Mouse (Mus musculus) forebrain, embryonic 14.5 days (tissue): ENCODE data around the gene Ccdc51. TPM values are rescaled to one million over a fixed set of nuclear protein-coding genes. Genes with fewer than 3 reads are reported as not detected.

ENCODE experiments used
- ATAC-seq: fragments of 200-750 bp; cut with Nextera tagmentation; 2 replicates; pipeline ENCODE4 v1.8.0; 2017; ENCODE audit warnings: mild to moderate bottlenecking, moderate library complexity
- DNase-seq: peaks from one replicate; pipeline ENCODE4 v3.0.0-alpha.2; 2015; ENCODE audit warnings: low spot score
- H3K27ac ChIP-seq: fragments of 300-500 bp; sonication (generic); 2 replicates; pipeline ENCODE4 v1.5.1; 2014; ENCODE audit warnings: low read depth, mild to moderate bottlenecking, control low read depth, low read length, moderate library complexity
- H3K27me3 ChIP-seq: fragments of 300-500 bp; sonication (generic); replicated peaks from 2 replicates; pipeline ENCODE4 v1.6.1; 2014; ENCODE audit warnings: low read length, control low read depth, mixed read lengths; ENCODE audit not compliant: control insufficient read depth, insufficient read depth
- H3K36me3 ChIP-seq: fragments of 300-500 bp; sonication (generic); 2 replicates; pipeline ENCODE4 v1.6.1; 2014; ENCODE audit warnings: low read length, control low read depth; ENCODE audit not compliant: control insufficient read depth, insufficient read depth
- H3K4me1 ChIP-seq: fragments of 300-500 bp; sonication (generic); 2 replicates; pipeline ENCODE4 v1.6.1; 2014; ENCODE audit warnings: antibody characterized with exemption, low read length, control low read depth; ENCODE audit not compliant: control insufficient read depth, insufficient read depth
- H3K4me2 ChIP-seq: fragments of 300-500 bp; sonication (generic); 2 replicates; pipeline ENCODE4 v1.6.1; 2014; ENCODE audit warnings: mild to moderate bottlenecking, control low read depth, low read length
- H3K4me3 ChIP-seq: fragments of 300-500 bp; sonication (generic); 2 replicates; pipeline ENCODE4 v1.5.1; 2014; ENCODE audit warnings: low read depth, low read length, control low read depth
- H3K9ac ChIP-seq: fragments of 300-500 bp; sonication (generic); 2 replicates; pipeline ENCODE4 v1.6.1; 2014; ENCODE audit warnings: mild to moderate bottlenecking, low read length, control low read depth, moderate library complexity
- H3K9me3 ChIP-seq: fragments of 300-500 bp; sonication (generic); replicated peaks from 2 replicates; pipeline ENCODE4 v1.6.1; 2016; ENCODE audit warnings: low read length, control low read depth, mixed read lengths; ENCODE audit not compliant: control insufficient read depth
- WGBS: fragments of 180-500 bp; shearing (Covaris S2); extraction: QIAGEN DNeasy Blood & Tissue Kit; methylation state at CpG from one replicate; pipeline ENCODE4 v1.1.7; 2014; 5-methylcytosine and 5-hydroxymethylcytosine counted together
- polyA plus RNA-seq: library from polyadenylated mRNA; unstranded; fragments of >200 nt; fragmentation: Nextera tagmentation; extraction: Ambion mirVana; gene quantifications from 2 replicates; pipeline ENCODE4 v1.2.1, GENCODE M21; 2014

Gene Ccdc51
- polyA plus RNA-seq, 1 experiment from 2014 or later: 21.2 TPM

GRCm38 (mm10) chr9:109097291-109097690 lies 15.0 kb downstream of the Ccdc51 start:
- peaks cover 34% of the 10 kb centered on the region for H3K4me1 ChIP-seq
- H3K36me3 ChIP-seq: peaks cover 37% of the 10 kb centered on the region
- peak overlapping the region; percentile 99 for H3K9ac ChIP-seq
- DNase-seq (peak; percentile 21), ATAC-seq (no peak)
- H3K4me2 ChIP-seq: peak overlapping the region; percentile 74
- H3K9me3 ChIP-seq: no peaks in the 10 kb centered on the region
- peak overlapping the region; percentile 75 for H3K4me3 ChIP-seq
- H3K27ac ChIP-seq: peak overlapping the region; percentile 100
- WGBS: 10% methylated on average over 6 of the region's 6 CpGs
- no peaks in the 10 kb centered on the region for H3K27me3 ChIP-seq

DNA sequence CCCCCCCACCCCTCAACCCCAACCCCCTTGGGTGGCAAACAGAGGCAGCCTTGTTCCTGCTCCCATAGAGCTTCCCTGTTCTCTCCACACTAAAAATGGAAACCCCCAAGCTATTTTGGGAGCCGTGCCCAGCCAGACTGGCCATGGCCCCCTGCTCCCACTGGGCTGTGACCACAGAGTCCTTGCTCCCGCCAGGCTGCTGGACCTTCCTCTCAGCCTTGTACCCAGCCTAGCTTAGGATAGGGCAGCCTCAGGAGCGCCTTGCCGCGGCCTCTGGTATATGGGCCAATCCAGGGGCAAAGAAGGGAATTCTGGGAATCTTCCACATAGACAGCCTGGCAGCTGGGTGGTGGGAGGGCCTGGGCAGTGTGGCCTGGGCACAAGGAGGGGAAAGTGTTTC lies 15.5 kb downstream of the Ccdc51 start:
- Histone ChIP-seq H3K36me3 (peaks cover 40% of the 10 kb centered on the region), H3K27ac (peak overlapping the region; percentile 100), H3K9ac (peak overlapping the region; percentile 99), H3K9me3 (no peaks in the 10 kb centered on the region), H3K27me3 (no peaks in the 10 kb centered on the region), H3K4me2 (peak overlapping the region; percentile 74), H3K4me3 (peak overlapping the region; percentile 75), H3K4me1 (peaks cover 34% of the 10 kb centered on the region)
- peak; percentile 41 for DNase-seq
- ATAC-seq: no peak
- WGBS: 37% methylated on average over 5 of the region's 5 CpGs

DNA sequence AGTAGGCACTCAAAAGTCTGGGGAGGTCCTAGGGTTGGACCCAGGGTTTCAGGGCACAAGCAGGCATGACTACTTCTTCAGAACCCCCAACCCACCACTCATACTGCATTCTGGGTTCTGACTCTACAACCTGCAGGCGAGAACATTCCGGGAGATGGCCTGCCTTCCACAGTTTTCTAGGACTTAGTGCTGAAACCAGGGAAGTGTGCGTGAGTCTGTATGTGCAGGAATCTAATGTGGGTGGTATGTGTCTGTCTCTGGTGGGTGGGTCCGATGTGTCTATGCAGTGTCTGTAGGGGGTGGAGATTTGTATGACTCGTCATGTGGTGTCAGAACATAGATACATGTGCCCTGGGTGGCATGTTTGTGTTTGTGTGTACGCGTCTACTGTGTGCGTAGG lies 16.1 kb downstream of the Ccdc51 start:
- peak overlapping the region; percentile 99 for H3K9ac ChIP-seq
- H3K9me3 ChIP-seq: no peaks in the 10 kb centered on the region
- peak overlapping the region; percentile 75; the same call in 1 of the 2 replicates for H3K4me3 ChIP-seq
- WGBS: 84% methylated on average over 8 of the region's 8 CpGs
- peak overlapping the region; percentile 74 for H3K4me2 ChIP-seq
- DNase-seq: no peak
- peaks cover 43% of the 10 kb centered on the region for H3K36me3 ChIP-seq
- H3K27me3 ChIP-seq: no peaks in the 10 kb centered on the region
- peaks cover 34% of the 10 kb centered on the region for H3K4me1 ChIP-seq
- H3K27ac ChIP-seq: peak overlapping the region; percentile 100
- no peak for ATAC-seq

DNA sequence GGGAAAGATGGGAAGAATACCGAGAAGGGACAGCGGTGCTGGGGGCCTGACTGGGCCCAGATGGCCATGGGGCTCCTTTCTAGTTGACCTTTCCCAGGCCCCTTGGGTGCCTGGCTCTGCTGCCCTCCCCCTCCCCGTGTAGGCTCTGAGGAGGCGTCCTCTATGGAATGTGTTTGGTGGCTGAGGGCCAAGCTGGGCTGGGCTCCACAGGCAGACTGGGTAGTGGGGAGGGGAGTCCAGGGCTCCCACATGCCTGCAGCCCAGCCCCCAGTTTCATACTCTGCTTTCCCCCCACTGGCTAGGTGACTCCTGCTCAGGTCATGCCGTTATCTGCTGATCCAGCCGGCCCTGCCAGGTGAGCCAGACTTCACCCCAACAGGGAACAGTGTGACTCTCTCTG lies 16.7 kb downstream of the Ccdc51 start:
- peaks cover 31% of the 10 kb centered on the region for H3K4me1 ChIP-seq
- H3K27ac ChIP-seq: peak overlapping the region; percentile 100; the same call in 1 of the 2 replicates
- H3K9ac ChIP-seq: peak overlapping the region; percentile 99; the same call in 1 of the 2 replicates

DNA sequence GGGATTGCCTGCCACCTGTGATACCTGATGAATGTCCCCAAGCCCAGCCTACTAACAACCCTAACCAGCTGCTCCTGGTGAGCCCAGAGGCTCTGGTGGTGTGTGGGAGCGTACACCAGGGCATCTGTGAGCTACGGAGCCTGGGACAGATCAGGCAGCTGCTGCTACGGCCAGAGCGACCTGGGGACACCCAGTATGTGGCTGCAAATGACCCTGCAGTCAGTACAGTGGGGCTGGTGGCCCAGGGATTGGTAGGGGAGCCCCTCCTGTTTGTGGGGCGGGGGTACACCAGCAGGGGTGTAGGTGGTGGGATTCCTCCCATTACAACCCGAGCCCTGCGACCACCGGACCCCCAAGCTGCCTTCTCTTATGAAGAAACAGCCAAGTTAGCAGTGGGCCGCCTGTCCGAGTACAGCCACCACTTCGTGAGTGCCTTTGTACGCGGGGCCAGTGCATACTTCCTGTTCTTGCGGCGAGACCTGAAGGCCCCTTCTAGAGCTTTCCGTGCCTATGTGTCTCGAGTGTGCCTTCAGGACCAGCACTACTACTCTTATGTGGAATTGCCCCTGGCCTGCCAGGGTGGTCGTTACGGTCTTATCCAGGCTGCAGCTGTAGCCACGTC lies 18.1 kb downstream of the Ccdc51 start:
- H3K36me3 ChIP-seq: peaks cover 63% of the 10 kb centered on the region
- peaks cover 23% of the 10 kb centered on the region for H3K4me1 ChIP-seq

More for the DNA sequence above, 16.7 kb downstream of the Ccdc51 start:
- Histone ChIP-seq H3K9me3 (no peaks in the 10 kb centered on the region), H3K36me3 (peaks cover 48% of the 10 kb centered on the region), H3K27me3 (no peaks in the 10 kb centered on the region), H3K4me3 (peak overlapping the region; percentile 75; the same call in 1 of the 2 replicates), H3K4me2 (peak overlapping the region; percentile 74)
- WGBS: 55% methylated on average over 6 of the region's 6 CpGs
- ATAC-seq (no peak), DNase-seq (peak; percentile 65)

DNA sequence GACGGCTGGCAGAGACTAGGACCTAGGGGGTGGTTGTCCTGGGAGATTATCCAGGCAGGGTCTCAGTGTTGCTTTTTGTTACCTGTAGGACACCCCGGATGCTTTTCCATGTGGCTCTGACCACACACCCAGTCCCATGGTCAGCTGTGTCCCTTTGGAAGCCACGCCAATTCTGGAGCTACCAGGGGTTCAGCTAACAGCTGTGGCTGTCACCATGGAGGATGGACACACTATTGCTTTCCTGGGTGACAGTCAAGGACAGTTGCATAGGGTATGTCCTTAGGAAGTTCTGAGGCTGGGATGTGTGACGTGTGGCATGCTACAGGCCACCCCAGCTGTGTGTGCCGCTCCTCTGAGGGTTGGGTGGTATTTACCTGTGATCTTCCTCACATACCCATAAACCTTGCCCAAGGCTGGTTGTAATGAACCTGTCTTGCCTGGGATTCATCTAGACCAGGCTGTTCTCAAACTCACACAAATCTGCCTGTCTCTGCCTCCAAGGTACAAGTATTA lies 19.7 kb downstream of the Ccdc51 start:
- H3K36me3 ChIP-seq: peaks cover 78% of the 10 kb centered on the region
- no peak overlapping the region for H3K4me3 ChIP-seq
- peaks cover 22% of the 10 kb centered on the region for H3K4me1 ChIP-seq
- DNase-seq (no peak), ATAC-seq (no peak)
- H3K4me2 ChIP-seq: no peak overlapping the region
- H3K9ac ChIP-seq: no peak overlapping the region
- H3K27ac ChIP-seq: no peak overlapping the region
- H3K9me3 ChIP-seq: no peaks in the 10 kb centered on the region
- no peaks in the 10 kb centered on the region for H3K27me3 ChIP-seq
- WGBS: 91% methylated on average over 5 of the region's 5 CpGs

More for the DNA sequence above, 18.1 kb downstream of the Ccdc51 start:
- 94% methylated on average over 18 of the region's 20 CpGs for WGBS
- Histone ChIP-seq H3K4me2 (no peak overlapping the region), H3K9me3 (no peaks in the 10 kb centered on the region), H3K4me3 (no peak overlapping the region), H3K27me3 (no peaks in the 10 kb centered on the region), H3K27ac (no peak overlapping the region), H3K9ac (no peak overlapping the region)
- DNase-seq (no peak), ATAC-seq (no peak)

DNA sequence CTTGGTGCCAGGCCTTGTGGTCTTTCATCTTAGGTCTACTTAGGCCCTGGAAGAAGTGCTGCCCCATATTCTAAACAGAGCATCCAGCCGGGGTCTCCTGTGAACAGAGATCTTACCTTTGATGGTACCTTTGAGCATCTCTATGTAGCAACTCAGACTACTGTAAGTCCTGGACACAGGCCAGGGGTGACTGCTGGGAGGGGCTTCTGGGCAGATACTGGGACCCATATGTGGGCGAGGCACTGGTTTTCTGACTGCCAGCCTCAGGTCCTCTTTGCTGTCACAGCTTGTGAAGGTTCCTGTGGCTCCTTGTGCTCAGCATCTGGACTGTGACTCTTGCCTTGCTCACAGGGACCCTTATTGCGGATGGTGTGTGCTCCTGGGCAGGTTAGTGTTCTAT lies 20.2 kb downstream of the Ccdc51 start:
- Histone ChIP-seq H3K36me3 (peaks cover 83% of the 10 kb centered on the region), H3K27ac (no peak overlapping the region), H3K27me3 (no peaks in the 10 kb centered on the region), H3K4me2 (no peak overlapping the region), H3K4me3 (no peak overlapping the region), H3K4me1 (peaks cover 17% of the 10 kb centered on the region), H3K9me3 (no peaks in the 10 kb centered on the region), H3K9ac (no peak overlapping the region)
- DNase-seq (no peak), ATAC-seq (no peak)
- WGBS: 94% methylated on average over 3 of the region's 3 CpGs

- H3K27ac ChIP-seq: no peak overlapping the region
- ATAC-seq: no peak
- no peak overlapping the region for H3K9ac ChIP-seq
- H3K27me3 ChIP-seq: no peaks in the 10 kb centered on the region
- no peak overlapping the region for H3K4me3 ChIP-seq
- H3K4me2 ChIP-seq: no peak overlapping the region
- H3K4me1 ChIP-seq: peaks cover 10% of the 10 kb centered on the region
- DNase-seq: no peak
- 78% methylated on average over 7 of the region's 7 CpGs for WGBS
- H3K9me3 ChIP-seq: no peaks in the 10 kb centered on the region
- peaks cover 90% of the 10 kb centered on the region for H3K36me3 ChIP-seq
Measured at GRCm38 (mm10) chr9:109103250-109103649, 21.0 kb downstream of the Ccdc51 start.

DNA sequence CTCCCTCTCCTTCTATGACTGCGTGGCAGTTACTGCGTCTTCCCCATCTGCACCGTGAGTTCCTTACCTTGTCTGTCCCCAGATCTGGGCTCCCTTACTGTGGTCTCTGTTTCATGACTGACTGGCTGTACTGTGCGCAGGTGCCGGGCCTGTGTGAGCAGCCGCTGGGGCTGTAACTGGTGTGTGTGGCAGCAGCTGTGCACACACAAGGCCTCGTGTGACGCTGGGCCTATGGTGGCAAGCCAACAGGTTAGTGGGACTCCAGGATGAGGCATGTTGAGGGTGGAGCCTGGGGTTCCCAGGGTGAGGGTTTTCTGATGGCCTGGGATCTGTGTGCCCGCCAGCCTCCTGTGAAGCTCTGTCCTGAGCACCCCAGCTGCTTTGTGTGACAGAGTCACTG lies 21.8 kb downstream of the Ccdc51 start:
- H3K27me3 ChIP-seq: no peaks in the 10 kb centered on the region
- DNase-seq (no peak), ATAC-seq (no peak)
- no peak overlapping the region for H3K27ac ChIP-seq
- no peak overlapping the region for H3K9ac ChIP-seq
- H3K4me1 ChIP-seq: peaks cover 1% of the 10 kb centered on the region; the same call in 1 of the 2 replicates
- no peak overlapping the region for H3K4me2 ChIP-seq
- H3K4me3 ChIP-seq: no peak overlapping the region
- 88% methylated on average over 9 of the region's 9 CpGs for WGBS
- H3K36me3 ChIP-seq: peaks cover 98% of the 10 kb centered on the region
- no peaks in the 10 kb centered on the region for H3K9me3 ChIP-seq
